Mouse (Mus musculus): Measurements from ENCODE around the gene Ttc39b. TPM values are rescaled to one million over a fixed set of nuclear protein-coding genes. Genes with fewer than 3 reads are reported as not detected.
"Not testable (repeated sequence)": the region's sequence is repeated elsewhere in the genome, so short reads cannot be mapped to it uniquely, and the experiment has no call there.

Ttc39b gene
- total RNA-seq, 2 experiments from 2014 or later = 19.7 to 22.8 TPM

DNA sequence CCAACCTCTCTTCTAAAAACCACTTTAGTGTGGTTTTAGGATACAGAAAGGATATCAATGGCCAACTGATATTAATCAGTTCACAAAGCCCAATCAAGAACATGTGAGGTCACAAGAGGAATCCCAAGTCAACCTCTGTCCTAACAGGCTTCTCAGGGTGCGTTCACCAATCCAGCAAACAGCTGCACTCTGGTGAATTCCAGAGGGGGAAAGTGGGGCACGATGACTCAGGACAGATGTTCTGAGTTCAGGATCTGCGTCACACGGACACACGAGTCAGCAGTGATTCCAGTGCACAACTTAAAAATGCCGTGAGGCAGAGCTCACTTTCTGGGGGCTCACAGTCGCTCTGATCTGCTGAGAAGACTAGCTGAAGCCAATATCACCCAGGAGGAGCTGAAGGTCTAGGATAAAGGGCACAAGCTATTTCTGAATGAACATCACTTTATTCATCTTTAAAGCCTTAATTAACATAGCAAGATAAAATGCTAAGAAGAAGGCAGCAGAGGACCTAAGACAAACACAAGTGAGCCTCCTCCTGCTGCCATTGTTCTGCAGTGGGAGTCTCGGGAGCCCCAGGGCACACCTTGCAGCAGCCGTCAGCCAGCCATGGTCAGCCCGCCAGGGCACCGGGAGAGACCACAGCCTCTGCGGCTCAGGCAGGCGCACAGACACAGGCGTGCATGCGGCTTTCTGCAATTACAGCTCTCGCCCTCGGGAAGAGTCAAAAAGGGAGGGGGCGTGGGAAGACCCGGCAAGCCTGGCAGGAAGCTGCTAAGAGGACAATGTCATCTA, 39.9 kb downstream of the Ttc39b start:
- DNase-seq = peak; percentile 65
- intact Hi-C loops (cut with DNase I) = no loop called here

DNA sequence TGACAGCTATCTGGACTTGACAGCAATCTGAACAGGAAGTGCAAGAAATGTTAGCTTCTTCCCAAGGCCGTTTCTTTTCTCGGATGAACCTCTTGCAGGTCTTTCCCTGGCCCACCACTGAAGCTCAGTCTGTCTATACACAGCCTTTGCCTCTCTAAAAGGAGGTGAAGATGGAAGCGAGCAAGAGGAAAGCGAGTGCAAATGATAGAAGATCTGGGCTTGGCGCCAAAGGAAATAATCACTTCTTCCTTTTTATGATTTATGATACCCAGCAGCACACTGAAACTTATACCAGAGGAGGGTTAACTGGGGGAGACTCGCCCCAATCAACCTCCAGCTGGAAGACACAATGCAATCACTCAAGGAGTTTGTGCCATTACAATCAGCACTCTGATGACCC, 41.6 kb downstream of the Ttc39b start:
- DNase-seq = no peak
- intact Hi-C loops (cut with DNase I) = no loop called here

DNA sequence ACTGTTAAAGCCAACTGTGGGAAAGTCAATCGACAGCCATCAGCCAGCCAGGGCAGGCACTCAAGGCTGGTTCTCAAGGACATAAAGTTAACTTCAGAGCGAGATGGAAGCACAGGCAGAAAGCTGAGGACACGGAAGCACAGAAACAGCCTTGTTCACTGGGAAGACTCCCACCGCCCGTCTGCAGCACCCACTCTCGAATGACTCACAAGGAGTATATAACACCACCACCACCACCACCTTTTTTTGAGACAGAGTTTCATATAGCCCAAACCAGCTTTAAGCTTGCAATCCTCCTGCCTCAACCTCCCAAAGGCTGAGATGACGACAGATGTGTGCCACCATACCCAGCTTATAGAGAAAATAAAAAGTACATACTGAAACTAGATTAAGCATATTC, 44.8 kb downstream of the Ttc39b start:
- no peak for DNase-seq
- intact Hi-C loops (cut with DNase I) = no loop called here

DNA sequence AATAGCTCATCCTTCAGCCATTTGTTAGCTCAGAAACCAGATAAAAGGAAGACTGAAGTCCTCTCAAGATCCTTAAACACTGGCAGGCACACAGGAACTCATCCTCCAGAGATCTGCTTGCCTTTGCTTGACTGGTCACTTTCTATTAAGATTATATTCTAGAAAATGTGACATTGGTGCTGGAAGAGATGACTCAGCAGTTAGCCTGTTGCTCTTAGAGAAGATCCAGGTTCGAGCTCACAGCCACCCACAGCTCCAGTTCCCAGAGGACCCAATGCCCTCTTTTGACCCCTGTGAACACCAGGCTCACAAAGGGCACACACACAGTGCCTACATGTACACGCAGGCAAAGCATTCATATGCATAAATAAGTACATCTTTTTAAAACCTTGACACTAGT, 49.8 kb downstream of the Ttc39b start:
- intact Hi-C loops (cut with DNase I) = no loop called here
- DNase-seq = no peak

DNA sequence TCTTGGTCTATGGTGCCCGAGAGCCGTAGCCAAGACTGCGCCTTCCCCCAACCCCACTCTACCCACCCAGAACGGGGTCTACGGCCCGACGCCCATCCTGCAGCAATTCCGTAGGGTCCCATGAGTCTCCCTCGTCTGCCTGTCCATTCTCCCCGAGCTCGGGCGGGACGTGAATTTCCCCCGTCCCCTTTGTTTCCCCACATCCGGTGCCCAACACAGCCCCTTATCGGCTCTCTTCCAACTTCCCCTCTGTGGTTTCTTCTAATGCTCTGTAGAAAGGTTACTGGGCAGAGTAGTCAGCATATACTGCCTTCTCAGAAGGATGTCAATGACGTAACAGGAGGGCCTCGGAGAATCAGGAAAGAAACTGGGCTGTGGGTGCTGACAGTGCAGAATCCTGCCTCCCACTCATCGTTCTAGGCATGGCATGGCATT, 50.4 kb downstream of the Ttc39b start:
- intact Hi-C loops (cut with DNase I) = no loop called here
- no peak for DNase-seq

DNA sequence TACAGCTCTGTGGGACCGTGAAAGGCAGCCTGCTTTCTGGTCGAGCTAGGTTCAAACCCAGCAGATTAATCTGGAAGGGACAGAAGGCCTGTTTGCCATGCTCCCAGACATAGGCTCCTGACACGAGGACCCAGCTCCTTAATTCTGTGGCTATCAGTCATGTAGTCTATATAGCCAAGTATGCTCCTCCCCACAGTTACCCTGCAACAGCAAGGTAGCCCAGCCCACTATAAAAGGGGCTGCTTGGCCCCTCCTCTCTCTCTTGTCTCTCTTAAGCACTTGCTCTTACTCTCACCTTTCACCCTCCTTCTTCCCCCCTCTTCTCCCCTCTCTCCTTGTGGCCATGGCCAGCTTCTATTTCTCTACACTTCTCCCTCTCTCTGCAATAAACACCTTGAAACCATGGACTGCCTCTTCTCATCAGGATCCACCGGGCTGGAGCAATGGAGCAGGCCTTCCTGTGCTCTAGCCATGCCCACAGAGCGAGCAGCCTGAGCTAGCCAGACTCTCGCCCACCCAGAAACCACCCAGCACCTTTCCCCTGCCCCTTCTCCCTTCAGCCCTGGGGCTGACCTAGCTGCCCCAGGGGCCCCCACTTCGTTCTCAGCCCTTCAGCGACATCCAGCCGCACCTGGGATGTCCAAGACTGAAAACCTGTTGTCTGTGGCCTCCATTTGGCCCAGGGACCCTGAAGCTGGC, 51.0 kb downstream of the Ttc39b start:
- intact Hi-C loops (cut with DNase I) = no loop called here
- no peak for DNase-seq

DNA sequence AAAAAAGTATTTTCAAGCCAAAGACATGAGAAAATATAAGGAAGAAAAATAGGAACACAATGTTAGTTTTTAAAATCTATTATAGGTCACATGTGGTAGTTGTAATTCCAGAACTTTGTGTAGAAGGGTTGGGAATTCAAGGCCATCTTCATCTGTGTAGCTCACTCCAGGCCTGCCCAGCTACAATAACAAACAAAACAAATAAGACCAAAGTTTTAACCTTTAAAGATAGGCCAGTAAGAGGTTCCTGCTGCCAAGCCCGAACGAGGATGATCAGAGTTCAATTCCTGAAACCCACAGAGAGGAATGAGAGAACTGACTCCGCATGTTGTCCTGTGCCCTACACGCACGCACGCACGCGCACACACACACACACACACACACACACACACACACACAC, 53.6 kb downstream of the Ttc39b start:
- intact Hi-C loops (cut with DNase I) = no loop called here
- no peak for DNase-seq

DNA sequence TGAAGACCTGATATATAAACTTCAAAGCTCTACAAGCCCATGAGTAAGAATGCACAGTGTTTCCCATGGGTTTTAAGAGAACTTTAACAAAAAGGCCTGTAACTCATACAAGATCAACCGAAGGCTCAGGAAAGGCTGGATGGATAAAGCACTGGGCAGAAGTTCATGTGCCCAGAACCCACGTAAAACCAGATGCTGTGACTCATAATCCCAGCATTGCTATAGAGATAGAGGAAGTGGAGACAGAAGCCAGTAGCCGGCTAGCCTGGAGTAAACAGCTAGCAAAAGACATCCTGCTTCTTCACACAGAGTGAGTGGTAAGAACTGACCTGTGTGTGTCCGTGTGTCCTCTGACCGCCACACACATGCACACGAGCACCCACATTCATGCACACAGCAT, 54.4 kb downstream of the Ttc39b start:
- no peak for DNase-seq
- intact Hi-C loops (cut with DNase I) = no loop called here

DNA sequence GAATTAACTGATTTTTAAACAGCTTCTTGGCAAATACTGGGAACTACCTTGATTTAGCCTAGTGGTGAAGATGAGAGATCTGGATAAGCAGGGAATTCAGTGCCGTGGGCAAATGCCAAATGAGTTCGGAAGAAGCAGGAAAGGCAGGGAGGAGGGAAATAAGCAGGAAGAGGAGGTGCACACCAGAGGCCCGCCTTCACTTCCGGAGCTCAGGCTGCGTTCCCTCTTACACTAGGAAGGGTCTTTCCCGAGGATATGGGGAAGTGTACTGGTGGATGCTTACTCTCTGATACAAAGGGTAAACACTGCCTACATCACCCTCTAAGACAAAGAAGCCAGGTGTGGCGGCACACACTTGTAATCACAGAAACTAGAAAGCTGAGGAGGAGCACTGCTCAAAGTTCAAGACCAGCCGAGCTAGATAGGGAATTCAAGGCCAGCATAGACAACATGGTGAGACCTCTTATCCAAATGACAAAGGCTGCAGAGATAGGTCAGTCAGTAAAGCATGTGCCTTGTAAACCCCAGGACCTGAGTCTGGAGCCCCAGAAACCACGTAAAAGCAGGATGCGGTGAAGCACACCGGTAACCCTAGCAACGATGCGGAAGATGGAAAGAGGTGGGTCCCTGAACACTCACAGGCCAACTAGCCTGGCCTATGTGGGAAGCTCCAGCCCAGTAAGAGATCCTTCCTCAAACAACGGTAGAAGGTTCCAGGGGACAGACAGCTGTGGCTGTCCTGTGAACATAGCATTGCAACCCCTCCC, 57.9 kb downstream of the Ttc39b start:
- no peak for DNase-seq
- intact Hi-C loops (cut with DNase I) = no loop called here

DNA sequence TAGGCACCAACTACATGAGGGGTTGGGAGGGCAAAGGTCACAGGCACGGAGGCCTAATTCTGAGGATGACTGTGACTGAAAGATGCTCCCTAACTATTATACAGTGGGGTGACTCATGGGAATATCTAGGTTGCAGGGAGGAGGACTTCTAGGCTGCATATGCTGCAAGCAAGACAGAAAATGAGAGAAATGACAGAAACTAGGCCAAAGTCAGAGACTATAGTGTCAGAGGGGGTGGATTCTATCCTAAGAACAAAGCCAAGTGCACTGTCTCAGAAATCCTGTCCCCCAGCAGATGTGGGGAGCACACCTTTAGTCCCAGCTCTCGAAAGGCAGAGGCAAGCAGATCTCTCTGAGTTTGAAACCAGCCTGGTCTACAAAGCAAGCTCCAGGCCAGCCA, 59.2 kb downstream of the Ttc39b start:
- no peak for DNase-seq
- intact Hi-C loops (cut with DNase I) = no loop called here

DNA sequence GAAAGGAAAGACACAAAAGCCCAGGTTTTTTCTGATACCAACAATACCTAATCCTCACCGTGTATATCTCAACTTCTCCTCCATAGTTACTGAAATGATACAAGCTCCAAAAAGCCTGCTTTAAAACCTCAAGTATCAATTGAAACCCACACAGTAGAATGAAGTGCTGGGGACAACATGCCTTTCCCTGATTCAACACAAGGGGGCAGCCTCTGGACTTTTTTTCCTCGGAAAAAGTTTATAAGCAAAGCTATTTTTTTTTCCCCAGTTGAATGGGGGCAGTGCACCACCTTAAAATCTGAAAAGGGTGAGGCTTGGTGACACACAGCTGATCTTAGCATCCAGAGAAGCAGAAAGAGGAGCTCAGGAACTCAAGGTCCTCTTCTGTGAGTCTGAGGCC, 62.1 kb downstream of the Ttc39b start:
- peak; percentile 40 for DNase-seq
- intact Hi-C loops (cut with DNase I) = no loop called here

DNA sequence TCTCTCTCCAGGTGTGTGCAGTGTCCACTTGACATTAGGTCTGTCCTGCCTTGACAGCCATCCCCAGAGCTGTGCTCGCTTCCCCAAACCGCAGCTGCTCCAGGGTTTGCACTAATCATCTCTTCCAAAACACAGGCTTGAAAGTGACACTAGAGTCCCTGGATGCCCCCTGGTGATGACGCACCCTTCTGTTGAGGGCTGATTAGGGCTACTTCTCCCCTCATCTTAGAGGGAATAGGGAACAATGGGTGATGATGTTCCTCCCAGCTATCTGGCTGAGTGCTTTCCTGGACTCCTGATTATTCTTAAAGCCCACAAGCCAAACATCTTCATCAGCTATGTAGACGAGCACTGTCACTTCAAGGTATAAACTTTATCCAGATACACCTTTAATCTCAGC, 64.4 kb downstream of the Ttc39b start:
- no peak for DNase-seq
- intact Hi-C loops (cut with DNase I) = no loop called here

DNA sequence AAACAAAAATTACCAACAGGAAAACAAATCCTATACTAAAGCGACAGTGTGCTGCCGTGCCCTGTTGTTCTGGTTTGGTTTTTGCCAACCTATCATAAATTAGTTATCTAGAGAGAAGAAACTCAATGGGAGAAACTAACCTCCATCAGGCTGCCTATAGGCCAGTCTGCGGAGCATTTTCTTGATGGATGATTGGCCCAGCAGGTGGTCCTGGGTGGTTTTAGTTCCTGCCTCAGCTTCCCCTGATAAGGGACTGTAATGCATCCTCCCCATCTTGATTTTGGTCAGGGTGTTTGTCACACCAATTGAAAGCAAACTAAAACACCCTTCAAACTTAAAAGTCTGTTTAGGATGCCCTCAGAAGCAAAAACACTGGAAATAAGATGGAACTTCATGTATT, 65.8 kb downstream of the Ttc39b start:
- DNase-seq = no peak
- intact Hi-C loops (cut with DNase I) = no loop called here

DNA sequence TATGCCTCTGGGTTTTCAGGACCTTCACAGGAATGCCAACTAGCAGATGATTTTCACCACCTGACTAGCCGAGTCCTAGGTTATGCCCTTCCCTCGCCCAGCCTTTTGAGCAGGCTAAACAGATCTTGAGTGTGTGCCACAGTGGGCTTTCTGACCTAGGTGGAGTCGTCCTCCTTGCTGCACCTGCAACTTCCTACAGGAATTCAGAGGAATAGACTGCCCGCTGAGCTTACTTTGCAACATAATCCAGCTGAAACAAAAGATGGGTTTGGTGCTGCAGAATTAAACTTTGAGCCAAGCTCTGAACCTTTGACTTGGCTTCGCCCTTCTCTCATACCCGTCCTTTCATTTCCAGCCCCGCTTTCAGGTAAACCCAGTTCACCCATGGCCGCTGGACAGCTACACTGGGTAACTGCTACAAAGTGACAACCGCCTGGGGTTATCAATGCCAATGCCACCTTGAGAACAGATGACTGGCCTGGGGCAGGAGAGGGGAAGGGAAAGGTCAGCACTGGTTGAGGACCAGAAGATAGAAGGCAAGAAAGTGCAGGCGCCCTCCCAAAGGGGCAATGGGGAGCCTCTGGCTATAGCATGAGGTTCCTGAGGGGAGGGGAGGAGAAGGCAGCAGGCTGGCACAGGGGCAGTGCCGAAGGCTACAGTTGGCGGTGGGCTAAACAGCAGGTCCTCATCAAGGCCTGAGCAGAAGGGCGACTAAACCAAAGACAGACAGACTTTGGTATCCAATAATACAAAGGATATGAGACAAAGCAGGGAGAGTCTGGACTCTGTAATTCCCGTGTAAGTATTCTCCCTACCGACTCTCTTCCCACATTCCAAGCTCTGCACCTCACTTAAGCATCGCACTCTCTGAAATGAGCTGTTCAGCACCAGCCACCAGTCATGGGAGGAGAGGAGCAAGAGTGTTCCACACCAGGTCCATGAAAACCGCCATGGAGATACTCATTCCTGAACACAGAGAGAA, 66.5 kb downstream of the Ttc39b start:
- intact Hi-C loops (cut with DNase I) = no loop called here
- no peak for DNase-seq

DNA sequence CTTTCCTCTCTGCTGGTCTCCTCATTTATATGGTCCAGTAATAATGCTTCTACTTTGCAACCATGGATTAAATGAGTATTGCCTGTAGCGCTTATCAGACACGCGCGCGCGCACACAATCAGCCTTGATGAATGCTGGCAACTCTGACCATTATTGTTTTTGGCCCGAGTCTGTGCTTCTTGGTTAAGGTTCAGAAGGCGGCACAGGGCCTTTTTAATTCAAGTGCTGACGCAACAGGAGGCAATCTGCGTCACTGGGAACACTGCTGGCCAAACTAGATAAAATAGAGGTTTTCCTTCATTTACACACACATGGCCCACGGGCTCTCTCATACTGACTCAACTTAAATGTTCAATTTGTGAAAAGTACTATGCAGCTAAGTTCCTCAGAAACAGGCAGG, 67.3 kb downstream of the Ttc39b start:
- peak; percentile 16 for DNase-seq
- intact Hi-C loops (cut with DNase I) = no loop called here

DNA sequence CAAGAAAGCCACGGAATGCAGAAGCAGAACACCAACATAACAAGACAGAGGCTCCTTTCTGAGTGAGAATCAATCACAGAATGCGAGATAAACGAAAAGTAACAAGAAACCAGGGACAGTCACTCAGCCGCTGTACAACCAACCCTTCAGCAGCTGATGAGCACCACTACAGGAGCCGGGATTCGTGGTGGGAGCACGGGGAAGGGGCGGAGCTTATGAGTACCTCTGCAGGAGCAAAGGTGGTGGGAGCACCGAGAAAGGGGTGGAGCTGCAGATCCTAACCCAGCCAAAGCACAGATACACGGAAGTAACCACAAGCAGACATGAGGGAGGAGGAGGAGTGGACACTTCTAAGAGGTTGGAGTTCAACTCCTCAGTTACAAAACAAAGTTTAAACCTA, 69.1 kb downstream of the Ttc39b start:
- no peak for DNase-seq
- intact Hi-C loops (cut with DNase I) = no loop called here

DNA sequence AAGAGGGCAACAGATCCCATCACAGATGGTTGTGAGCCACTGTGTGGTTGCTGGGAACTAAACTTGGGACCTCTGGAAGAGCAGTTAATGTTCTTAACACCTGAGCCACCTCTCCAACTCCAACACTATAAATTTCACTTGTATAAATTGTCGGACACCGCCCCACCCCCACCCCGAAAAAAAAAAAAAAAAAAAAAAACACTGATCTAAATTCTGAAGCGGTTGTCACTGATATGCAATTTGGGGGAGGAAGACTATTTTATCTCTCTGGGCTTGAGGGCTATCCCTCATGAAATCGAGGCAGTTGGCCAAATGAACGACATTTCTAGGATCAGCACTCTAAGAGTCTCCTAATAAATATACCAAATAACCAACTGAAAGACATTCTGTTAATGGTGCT, 70.4 kb downstream of the Ttc39b start:
- intact Hi-C loops (cut with DNase I) = no loop called here
- no peak for DNase-seq

DNA sequence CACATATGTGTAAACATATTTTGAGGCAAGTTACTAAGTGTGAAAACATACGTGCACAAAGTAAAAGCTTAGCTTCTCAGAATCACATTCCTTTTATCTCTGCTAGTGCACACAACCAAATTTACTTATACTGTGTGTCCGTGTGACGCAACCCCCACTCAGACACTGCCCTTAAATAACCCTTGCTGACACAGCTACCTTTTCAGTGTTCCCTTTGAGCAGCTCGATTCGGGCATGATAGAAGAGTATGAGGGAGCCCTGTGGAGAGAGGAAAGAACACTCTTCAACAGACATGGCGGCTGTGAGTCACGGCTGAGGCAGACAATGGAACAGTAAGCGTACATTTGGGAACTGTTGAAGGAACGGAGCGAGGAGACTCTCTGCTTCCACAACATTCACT, 80.3 kb downstream of the Ttc39b start:
- DNase-seq = no peak
- intact Hi-C loops (cut with DNase I) = no loop called here

DNA sequence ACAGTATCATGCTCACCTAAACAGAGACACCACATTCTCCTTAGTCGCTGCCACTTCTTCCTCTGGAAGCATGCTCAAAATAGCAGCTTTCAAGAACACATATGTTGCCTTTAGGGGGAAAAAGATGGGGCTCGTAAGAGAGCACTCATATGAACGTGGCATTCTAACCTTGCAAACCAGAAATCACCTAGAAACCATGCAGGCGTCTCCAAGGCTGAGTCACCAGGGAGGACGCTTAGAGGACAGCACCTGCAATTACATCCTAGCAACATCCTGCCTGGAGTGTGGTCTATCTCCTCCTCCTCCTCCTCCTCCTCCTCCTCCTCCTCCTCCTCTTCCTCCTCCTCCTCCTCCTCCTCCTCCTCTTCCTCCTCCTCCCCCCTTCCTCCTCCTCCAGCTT, 82.4 kb downstream of the Ttc39b start:
- intact Hi-C loops (cut with DNase I) = no loop called here
- DNase-seq = no peak

DNA sequence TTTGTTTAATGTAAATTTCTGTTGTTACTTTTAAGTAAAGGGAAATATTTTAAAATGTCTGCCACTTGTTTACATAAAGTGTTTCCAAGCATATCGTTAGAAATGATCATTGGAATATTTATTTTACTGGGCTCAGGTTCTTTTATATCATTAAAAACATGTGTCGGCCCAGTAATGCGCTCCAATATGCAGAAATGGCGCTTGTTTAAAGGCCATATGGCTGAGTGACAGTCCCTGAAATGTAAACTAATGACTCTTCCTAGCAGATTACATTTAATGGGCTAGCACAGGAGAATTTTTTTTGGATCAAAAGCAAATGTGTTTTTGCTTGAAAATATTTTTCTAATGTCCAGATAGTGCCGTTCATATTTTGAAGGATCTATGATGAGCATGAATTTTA, 86.4 kb downstream of the Ttc39b start:
- no peak for DNase-seq
- intact Hi-C loops (cut with DNase I) = no loop called here

DNA sequence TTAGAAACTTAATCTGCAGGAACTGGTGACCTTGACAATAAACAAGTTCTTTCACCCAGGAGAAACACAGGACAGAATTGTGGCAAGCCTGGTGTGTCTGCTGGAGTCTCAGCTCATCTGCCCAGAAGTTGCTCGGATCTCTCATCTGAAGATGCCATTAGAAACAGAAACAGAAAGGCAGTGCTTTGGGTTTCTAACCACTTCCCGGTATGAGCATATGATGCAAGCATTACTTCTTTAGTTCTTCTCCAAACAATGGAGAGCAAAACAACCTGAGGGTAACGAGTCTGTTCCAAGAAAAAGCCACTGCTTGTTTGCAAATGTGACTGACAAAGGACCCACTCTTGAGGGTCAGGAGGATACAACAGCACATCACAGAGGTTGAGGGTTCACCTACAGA, 88.8 kb downstream of the Ttc39b start:
- DNase-seq; intact Hi-C loops (cut with DNase I): not testable (repeated sequence)

Measured in left cerebral cortex, postnatal 4 days (tissue).